Mouse (Mus musculus) right cerebral cortex, postnatal 36 days (tissue): ENCODE measurements at regions not wholly inside any gene's neighbourhood (a gene's known extent, or its start where the extent isn't known, plus 50 kb on each side); places are given as distances from the start of the nearest gene placed in this dataset.

Experiments used
- DNase-seq, 2 experiments: peaks; one replicate each; pipeline ENCODE4 v3.0.0; 2022; ENCODE audit warnings: low spot score in 2 of 2, mixed read lengths in 1 of 2

DNA sequence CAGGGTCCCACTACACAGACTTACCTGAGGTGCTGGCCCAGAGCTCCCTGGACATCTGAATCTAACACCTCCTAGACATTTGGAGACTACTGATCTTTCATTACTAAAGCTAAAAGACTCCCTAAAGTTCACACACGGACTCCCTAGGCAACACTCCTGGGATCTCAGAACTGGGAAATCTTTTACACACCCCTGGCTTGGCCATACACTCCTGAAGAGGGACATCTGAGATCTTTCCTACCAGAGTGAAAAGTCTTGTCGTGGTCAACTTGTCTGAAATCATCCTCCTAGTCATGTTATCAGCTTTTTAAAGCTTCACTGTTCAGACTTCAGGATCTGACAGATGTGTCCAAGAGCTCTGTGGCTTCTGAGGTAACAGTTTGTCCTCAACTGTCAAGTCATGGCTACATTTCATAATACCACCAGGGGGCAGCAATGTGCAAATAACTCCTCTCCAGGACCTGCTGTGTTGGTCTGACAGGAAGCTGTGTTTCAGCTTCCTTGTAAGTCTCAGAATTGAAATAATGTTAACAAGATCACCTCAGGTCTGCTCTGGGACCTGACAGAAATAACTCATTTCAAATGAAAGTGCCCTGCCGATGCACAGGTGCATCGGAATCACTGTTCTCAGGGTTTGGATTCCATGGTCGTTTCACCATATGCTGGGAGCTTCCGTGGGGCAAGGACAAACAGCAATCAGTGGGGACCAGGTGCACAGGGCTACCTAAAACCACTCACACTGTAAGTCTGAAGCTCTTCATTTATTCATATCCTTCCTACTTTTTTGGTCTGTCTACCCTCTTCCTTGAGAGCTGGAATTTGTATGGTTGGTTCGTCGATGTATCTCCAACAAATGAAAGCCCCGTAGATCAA lies 92.3 kb upstream of the C1qtnf7 start:
- peak; percentile 50 to 63 for DNase-seq

- DNase-seq: no peak
Measured at GRCm38 (mm10) chr5:43424551-43425257, 90.6 kb upstream of the C1qtnf7 start.

DNA sequence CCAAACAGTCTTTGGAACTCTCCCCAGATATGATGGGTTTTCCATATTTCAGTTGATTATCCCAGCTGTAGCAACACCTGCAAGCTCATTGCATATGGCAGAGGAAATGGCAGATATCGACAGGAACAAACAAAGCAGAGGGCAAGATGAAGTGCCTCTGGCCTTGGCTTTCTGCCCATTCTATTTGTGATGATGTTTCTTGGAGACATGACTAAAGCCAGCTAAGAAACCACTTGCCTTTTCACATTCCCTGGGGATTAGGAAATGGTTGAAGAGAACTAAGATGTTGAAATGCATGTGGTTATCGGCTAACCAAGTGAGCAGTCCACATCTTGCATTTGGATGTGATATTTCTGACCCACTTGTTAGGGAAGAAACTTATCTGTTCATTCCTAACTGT lies 82.0 kb upstream of the C1qtnf7 start:
- DNase-seq: no peak

DNA sequence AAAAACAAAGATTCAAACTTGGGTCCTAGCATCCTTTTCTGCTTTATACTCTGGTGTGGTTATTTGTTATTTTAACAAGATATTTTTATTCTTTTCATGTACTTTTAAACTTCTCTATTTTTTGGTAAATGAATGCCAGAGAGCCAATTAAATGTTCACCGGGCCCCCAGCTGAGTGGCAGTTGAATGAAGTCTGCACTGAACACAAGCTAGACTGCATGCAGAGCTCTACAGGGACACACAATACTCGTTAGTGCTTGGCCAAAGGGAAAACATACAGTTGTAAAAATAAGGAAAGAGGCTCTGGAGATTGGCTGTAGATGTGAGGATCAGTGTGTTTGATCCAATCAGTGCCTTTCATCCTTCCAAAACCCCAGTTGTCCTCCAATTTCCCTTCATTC lies 76.1 kb upstream of the C1qtnf7 start:
- DNase-seq: no peak

GRCm38 (mm10) chr5:43441306-43441705 lies 74.0 kb upstream of the C1qtnf7 start:
- no peak for DNase-seq

DNA sequence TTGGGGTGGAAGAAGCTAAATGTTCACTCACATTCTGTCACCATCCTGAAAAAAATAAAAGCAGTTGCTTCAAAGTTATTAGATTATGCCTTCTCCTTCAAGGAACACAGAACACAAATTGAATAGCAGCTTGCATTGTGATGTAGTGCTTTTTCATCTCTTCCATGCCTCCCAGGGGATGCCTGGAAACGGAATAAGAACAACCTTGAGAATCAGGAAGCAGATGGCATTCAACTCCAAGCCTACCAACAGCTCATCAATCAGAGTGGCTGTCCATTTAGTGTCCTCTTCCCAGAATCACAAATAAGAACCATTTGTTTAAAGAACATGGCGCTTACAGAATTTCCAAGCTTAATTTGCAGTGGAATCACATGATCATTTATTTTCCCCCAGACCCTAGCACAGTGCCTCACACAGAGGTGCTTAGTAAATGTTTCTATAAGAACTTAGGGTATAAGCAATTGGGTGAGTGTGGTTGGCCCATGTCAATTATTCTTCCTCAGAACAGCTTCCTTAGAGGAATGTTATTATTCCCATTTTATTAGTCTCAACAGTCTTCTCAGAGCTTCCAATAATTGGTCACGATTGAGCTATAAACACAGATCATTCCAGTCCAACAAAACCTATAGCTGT lies 70.6 kb upstream of the C1qtnf7 start:
- DNase-seq: no peak

- DNase-seq: no peak
Measured at GRCm38 (mm10) chr5:43445620-43446019, 69.7 kb upstream of the C1qtnf7 start.

DNA sequence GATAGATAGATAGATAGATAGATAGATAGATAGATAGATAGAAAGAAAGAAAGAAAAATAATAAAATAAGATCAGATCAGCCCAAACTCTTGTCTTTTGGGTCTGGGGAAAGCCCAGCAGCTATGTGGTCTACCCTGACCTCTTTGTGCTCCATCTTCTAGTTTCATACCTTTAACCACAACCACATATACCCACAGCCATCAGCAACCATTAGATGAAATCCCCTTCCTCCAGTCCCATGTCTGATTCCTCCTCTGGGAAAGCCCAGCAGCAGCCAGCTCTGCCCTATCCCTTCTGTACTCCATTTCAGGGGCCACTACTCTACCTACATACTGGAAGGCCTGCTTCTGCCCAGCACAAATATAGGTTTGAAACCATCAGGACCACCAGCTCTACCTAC lies 69.0 kb upstream of the C1qtnf7 start:
- no peak for DNase-seq

DNA sequence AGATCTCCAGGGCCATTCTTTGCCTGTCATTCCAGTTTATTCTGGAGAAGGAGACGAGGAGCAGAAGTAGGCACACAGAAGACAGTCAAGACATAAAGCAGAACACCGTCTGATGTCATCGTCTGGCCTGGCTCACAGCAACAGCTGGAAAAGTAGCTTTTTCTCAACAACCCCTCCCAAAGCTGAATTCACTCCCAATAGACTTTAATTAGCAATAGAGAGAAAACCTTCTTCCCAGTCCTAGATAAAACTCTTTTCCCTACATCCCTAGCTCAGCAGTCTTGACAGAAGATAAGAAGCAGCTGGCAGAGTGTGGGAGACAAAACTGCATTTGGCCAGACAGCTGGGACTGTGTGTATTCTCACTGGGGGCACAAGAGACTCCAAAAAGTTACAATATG lies 59.3 kb upstream of the C1qtnf7 start:
- DNase-seq: no peak

DNA sequence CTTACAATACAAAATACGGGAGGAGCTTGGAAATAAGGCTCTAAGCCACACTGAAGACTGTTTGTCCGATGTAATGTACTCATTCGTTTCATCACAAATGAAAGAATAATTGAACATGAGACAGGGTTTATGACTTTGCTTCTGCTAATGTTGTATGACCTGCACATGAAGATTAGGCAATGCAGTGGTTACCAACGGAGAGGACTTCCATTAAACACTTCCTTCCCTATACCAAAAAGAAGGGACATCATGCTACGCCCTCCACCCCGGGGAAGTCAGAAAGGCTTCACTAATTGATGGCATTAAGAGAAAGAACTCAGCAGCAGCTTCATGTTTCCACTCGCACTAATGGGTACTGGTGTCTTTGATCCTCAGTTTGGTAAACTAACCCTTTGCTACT lies 57.6 kb upstream of the C1qtnf7 start:
- no peak for DNase-seq

- DNase-seq: no peak
Measured at GRCm38 (mm10) chr5:43461987-43462715, 53.2 kb upstream of the C1qtnf7 start.
